ENCODE assay signal across 15 mouse cellular contexts in genomic region chr1:55173720-55174557, GRCm38 (mm10). TPM values are rescaled to one million over a fixed set of nuclear protein-coding genes. Genes with fewer than 3 reads are reported as not detected.
DNase-seq lines count a peak whose midpoint lies in the region; ATAC-seq lines count a peak whose summit lies in the region.
"Had no signal": no experiment of that assay in that cellular context is flagged by ENCODE, and none has a peak within 500 bp of the region (broad histone marks: within the 10 kb centered on the region; RNA-seq: fewer than 3 reads in every experiment).

No protein-coding gene starts in this region.

- no peaks in the 10 kb centered on the region for H3K4me1 ChIP-seq in forebrain, embryonic 12.5 days
- no peaks in the 10 kb centered on the region for H3K4me1 ChIP-seq in forebrain, embryonic 15.5 days
- H3K4me1 ChIP-seq in liver, embryonic 15.5 days (replicated peaks): no peaks in the 10 kb centered on the region
- no peaks in the 10 kb centered on the region for H3K4me1 ChIP-seq in liver, embryonic 12.5 days
- H3K4me1 ChIP-seq in intestine, embryonic 16.5 days (ENCODE audit: control insufficient read depth, insufficient read depth, low read length): no peaks in the 10 kb centered on the region
- H3K4me1 ChIP-seq in heart, embryonic 12.5 days (replicated peaks): no peaks in the 10 kb centered on the region
- H3K4me1 ChIP-seq: neural tube, embryonic 12.5 days had no signal

- intact Hi-C loops in left cerebral cortex, postnatal 4 days (cut with DNase I): no loop called here

- no peak overlapping the region for H3K4me2 ChIP-seq in forebrain, embryonic 12.5 days
- no peak overlapping the region for H3K4me2 ChIP-seq in forebrain, embryonic 15.5 days (replicated peaks)
- H3K4me2 ChIP-seq in liver, embryonic 15.5 days: no peak overlapping the region
- H3K4me2 ChIP-seq in liver, embryonic 12.5 days: no peak overlapping the region
- H3K4me2 ChIP-seq in intestine, embryonic 16.5 days (ENCODE audit: low read depth, low read length): no peak overlapping the region
- no peak overlapping the region for H3K4me2 ChIP-seq in heart, embryonic 12.5 days
- H3K4me2 ChIP-seq: neural tube, embryonic 12.5 days had no signal

- H3K9me3 ChIP-seq in forebrain, embryonic 12.5 days: peaks cover 5% of the 10 kb centered on the region; the same call in 1 of the 2 replicates
- H3K9me3 ChIP-seq in forebrain, embryonic 15.5 days: no peaks in the 10 kb centered on the region
- 0 out of 2 replicates have a peak, but pooled peaks cover 4% of the 10 kb centered on the region for H3K9me3 ChIP-seq in liver, embryonic 15.5 days (replicated peaks)
- peaks cover 8% of the 10 kb centered on the region; the same call in 1 of the 2 replicates for H3K9me3 ChIP-seq in liver, embryonic 12.5 days (replicated peaks)
- 0 out of 2 replicates have a peak, but pooled peaks cover 5% of the 10 kb centered on the region for H3K9me3 ChIP-seq in intestine, embryonic 16.5 days (ENCODE audit: control insufficient read depth, low read length)
- H3K9me3 ChIP-seq in heart, embryonic 12.5 days (replicated peaks): peaks cover 2% of the 10 kb centered on the region; the same call in 1 of the 2 replicates
- H3K9me3 ChIP-seq: neural tube, embryonic 12.5 days had no signal

- 84% methylated on average over 10 of the region's 10 CpGs for WGBS in forebrain, embryonic 12.5 days
- WGBS in forebrain, embryonic 15.5 days: 76% methylated on average over 10 of the region's 10 CpGs
- WGBS in liver, embryonic 15.5 days (ENCODE audit: insufficient replicate concordance): 72% methylated on average over 10 of the region's 10 CpGs
- 78% methylated on average over 10 of the region's 10 CpGs for WGBS in liver, embryonic 12.5 days (ENCODE audit: insufficient replicate concordance)
- 59% methylated on average over 10 of the region's 10 CpGs for WGBS in intestine, embryonic 16.5 days
- 81% methylated on average over 10 of the region's 10 CpGs for whole genome bisulfite sequencing in heart, embryonic 12.5 days

- no peak overlapping the region for H3K27ac ChIP-seq in forebrain, embryonic 12.5 days
- no peak overlapping the region for H3K27ac ChIP-seq in forebrain, embryonic 15.5 days (replicated peaks)
- peak overlapping the region; percentile 62; the same call in 1 of the 2 replicates for H3K27ac ChIP-seq in liver, embryonic 15.5 days (replicated peaks)
- no peak overlapping the region for H3K27ac ChIP-seq in liver, embryonic 12.5 days
- H3K27ac ChIP-seq in intestine, embryonic 16.5 days (ENCODE audit: low read length): peak overlapping the region; percentile 92
- no peak overlapping the region for H3K27ac ChIP-seq in heart, embryonic 12.5 days (ENCODE audit: poor library complexity, severe bottlenecking)
- H3K27ac ChIP-seq: neural tube, embryonic 12.5 days had no signal

- no peaks in the 10 kb centered on the region for H3K36me3 ChIP-seq in forebrain, embryonic 12.5 days (replicated peaks)
- peaks cover 4% of the 10 kb centered on the region; the same call in 1 of the 2 replicates for H3K36me3 ChIP-seq in forebrain, embryonic 15.5 days
- no peaks in the 10 kb centered on the region for H3K36me3 ChIP-seq in liver, embryonic 15.5 days (replicated peaks)
- H3K36me3 ChIP-seq in liver, embryonic 12.5 days: no peaks in the 10 kb centered on the region
- H3K36me3 ChIP-seq in intestine, embryonic 16.5 days (ENCODE audit: control insufficient read depth, insufficient read depth, low read length): peaks cover 5% of the 10 kb centered on the region; the same call in 1 of the 2 replicates
- H3K36me3 ChIP-seq in heart, embryonic 12.5 days: peaks cover 20% of the 10 kb centered on the region

- ATAC-seq in forebrain, embryonic 12.5 days (ENCODE audit: low FRiP score): peak; percentile 51; the same call in 1 of the 2 replicates
- ATAC-seq in forebrain, embryonic 15.5 days (replicated peaks): no peak
- ATAC-seq in liver, embryonic 15.5 days (ENCODE audit: insufficient read depth): 0 out of 2 replicates have a peak, but pooled peaks have one; percentile 68
- ATAC-seq in liver, embryonic 12.5 days: no peak
- ATAC-seq in intestine, embryonic 16.5 days: peak; percentile 95
- no peak for ATAC-seq in heart, embryonic 12.5 days (ENCODE audit: insufficient number of reproducible peaks, low FRiP score)
- ATAC-seq: activated CD4-positive, CD25-positive, alpha-beta regulatory T cell, adult 4 months had no signal

- no peaks in the 10 kb centered on the region for H3K27me3 ChIP-seq in forebrain, embryonic 12.5 days
- no peaks in the 10 kb centered on the region for H3K27me3 ChIP-seq in forebrain, embryonic 15.5 days
- no peaks in the 10 kb centered on the region for H3K27me3 ChIP-seq in liver, embryonic 15.5 days
- no peaks in the 10 kb centered on the region for H3K27me3 ChIP-seq in liver, embryonic 12.5 days (replicated peaks)
- no peaks in the 10 kb centered on the region for H3K27me3 ChIP-seq in intestine, embryonic 16.5 days (replicated peaks; ENCODE audit: control insufficient read depth, insufficient read depth, low read length)
- H3K27me3 ChIP-seq in heart, embryonic 12.5 days (replicated peaks): no peaks in the 10 kb centered on the region
- H3K27me3 ChIP-seq: neural tube, embryonic 12.5 days had no signal

- peak; percentile 63 for DNase-seq in yolk sac, embryonic 10.5 days (ENCODE audit: low spot score)
- no peak for DNase-seq in left cerebral cortex, postnatal 4 days
- DNase-seq: cerebellum, postnatal 14 days; gastrocnemius, postnatal 25 days; lung, postnatal 10 days; right cerebral cortex, postnatal 4 days; thymus, postnatal 36 days had no signal

- no peak overlapping the region for H3K4me3 ChIP-seq in forebrain, embryonic 12.5 days (replicated peaks)
- H3K4me3 ChIP-seq in forebrain, embryonic 15.5 days: no peak overlapping the region
- no peak overlapping the region for H3K4me3 ChIP-seq in liver, embryonic 15.5 days (replicated peaks)
- no peak overlapping the region for H3K4me3 ChIP-seq in liver, embryonic 12.5 days
- no peak overlapping the region for H3K4me3 ChIP-seq in intestine, embryonic 16.5 days (ENCODE audit: low read length)
- no peak overlapping the region for H3K4me3 ChIP-seq in heart, embryonic 12.5 days
- H3K4me3 ChIP-seq: neural tube, embryonic 12.5 days had no signal

- H3K9ac ChIP-seq in forebrain, embryonic 12.5 days: no peak overlapping the region
- no peak overlapping the region for H3K9ac ChIP-seq in forebrain, embryonic 15.5 days (replicated peaks)
- H3K9ac ChIP-seq in liver, embryonic 15.5 days: no peak overlapping the region
- no peak overlapping the region for H3K9ac ChIP-seq in liver, embryonic 12.5 days
- no peak overlapping the region for H3K9ac ChIP-seq in intestine, embryonic 16.5 days (ENCODE audit: low read depth, low read length)
- no peak overlapping the region for H3K9ac ChIP-seq in heart, embryonic 12.5 days
- H3K9ac ChIP-seq: neural tube, embryonic 12.5 days had no signal

RNA-seq across cellular contexts. Expression of gene Mob4, which starts 42.9 kb away (rescaled TPM):
- 148 and 157 TPM in 2 replicates for polyA plus RNA-seq in forebrain, embryonic 12.5 days (2016; fragmentation: Nextera tagmentation; extraction: Ambion mirVana)
- polyA plus RNA-seq in forebrain, embryonic 15.5 days (2015; fragmentation: Nextera tagmentation; extraction: Ambion mirVana): 175 and 182 TPM in 2 replicates
- polyA plus RNA-seq in liver, embryonic 15.5 days (2015; fragmentation: Nextera tagmentation; extraction: Ambion mirVana): 37.6 and 38.2 TPM in 2 replicates
- 55.4 and 58.8 TPM in 2 replicates for polyA plus RNA-seq in liver, embryonic 12.5 days (2016; fragmentation: Nextera tagmentation; extraction: Ambion mirVana)
- 139 and 155 TPM in 2 replicates for polyA plus RNA-seq in intestine, embryonic 16.5 days (2015; fragmentation: Nextera tagmentation; extraction: Ambion mirVana)
- 104 and 110 TPM in 2 replicates for polyA plus RNA-seq in heart, embryonic 12.5 days (2016; fragmentation: Nextera tagmentation; extraction: Ambion mirVana)
- total RNA-seq in left cerebral cortex, postnatal 4 days (2021): 10 to 100 TPM; 77.6 to 79.9 TPM

RNA-seq across cellular contexts. Expression of gene Rftn2, which starts 52.6 kb away (rescaled TPM):
- polyA plus RNA-seq in forebrain, embryonic 12.5 days (2016; fragmentation: Nextera tagmentation; extraction: Ambion mirVana): 10.8 and 11.4 TPM in 2 replicates
- polyA plus RNA-seq in forebrain, embryonic 15.5 days (2015; fragmentation: Nextera tagmentation; extraction: Ambion mirVana): 12.7 and 13.4 TPM in 2 replicates
- 0.58 and 0.67 TPM in 2 replicates for polyA plus RNA-seq in liver, embryonic 15.5 days (2015; fragmentation: Nextera tagmentation; extraction: Ambion mirVana)
- 1.2 TPM in 2 replicates for polyA plus RNA-seq in liver, embryonic 12.5 days (2016; fragmentation: Nextera tagmentation; extraction: Ambion mirVana)
- polyA plus RNA-seq in intestine, embryonic 16.5 days (2015; fragmentation: Nextera tagmentation; extraction: Ambion mirVana): 7.0 and 7.1 TPM in 2 replicates
- 6.5 and 6.8 TPM in 2 replicates for polyA plus RNA-seq in heart, embryonic 12.5 days (2016; fragmentation: Nextera tagmentation; extraction: Ambion mirVana)
- total RNA-seq in left cerebral cortex, postnatal 4 days (2021): 10 to 100 TPM; 13.0 to 13.6 TPM

Comparison
In these comparisons a context has a peak if more than half of its experiments do, and no peak if none do; other contexts are left out.
1. ATAC-seq: peak in forebrain, embryonic 12.5 days (single experiment), liver, embryonic 15.5 days (single experiment) and intestine, embryonic 16.5 days (single experiment); none in forebrain, embryonic 15.5 days (single experiment), liver, embryonic 12.5 days (single experiment) and heart, embryonic 12.5 days (single experiment).
2. H3K27ac ChIP-seq: peak in liver, embryonic 15.5 days (single experiment) and intestine, embryonic 16.5 days (single experiment); none in forebrain, embryonic 12.5 days (single experiment), forebrain, embryonic 15.5 days (single experiment), liver, embryonic 12.5 days (single experiment) and heart, embryonic 12.5 days (single experiment).